8 mouse cellular contexts compared by ENCODE assay signal in the genomic region with DNA sequence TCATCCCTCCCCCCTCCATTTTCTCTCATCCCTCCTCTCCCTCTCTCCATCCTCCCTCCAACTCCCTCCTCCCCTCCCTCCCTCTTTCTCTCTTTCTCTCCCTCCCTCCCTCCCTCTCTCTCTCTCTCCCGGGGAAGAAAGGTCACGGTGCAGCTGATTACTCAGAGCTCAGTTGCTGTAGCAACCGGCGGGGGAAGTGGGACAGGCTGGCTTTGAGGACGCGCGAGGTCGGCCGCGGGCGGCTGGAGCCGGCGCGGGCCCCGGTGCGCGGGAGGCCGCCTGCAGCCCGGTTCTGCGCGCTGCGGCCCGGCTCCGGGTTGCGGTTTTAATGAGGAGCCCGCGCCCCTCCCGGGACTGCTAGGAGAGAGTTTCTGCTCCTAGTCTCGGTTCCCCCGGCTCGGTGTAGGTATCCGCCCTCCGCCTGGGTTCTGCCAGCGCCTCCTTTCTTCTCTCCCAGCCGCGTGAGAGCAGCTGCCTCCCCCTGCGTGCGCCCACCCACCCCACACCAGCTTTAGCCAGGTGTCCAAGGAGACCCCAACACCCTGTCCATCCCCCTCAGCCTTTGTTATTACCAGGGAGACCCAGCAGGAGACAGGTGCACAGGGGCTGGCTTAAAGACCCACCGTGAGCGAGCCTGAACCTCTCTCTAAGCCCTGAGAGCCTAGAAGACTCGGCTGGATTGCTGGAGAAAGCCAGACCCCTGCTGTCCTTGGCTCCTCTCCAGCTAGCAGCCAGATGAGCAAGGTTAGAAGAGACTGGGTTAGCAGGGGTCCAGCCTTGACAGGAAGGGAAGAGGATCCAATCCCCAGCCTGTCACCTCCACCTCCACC.
DNase-seq lines count a peak whose midpoint lies in the region; ATAC-seq and TF ChIP-seq lines count a peak whose summit lies in the region.

No protein-coding gene starts in this region.

- under 1% methylated on average over 41 of the region's 41 CpGs for WGBS in forebrain, embryonic 11.5 days
- under 1% methylated on average over 41 of the region's 41 CpGs for WGBS in heart, embryonic 16.5 days
- WGBS in neural tube, embryonic 14.5 days: under 1% methylated on average over 41 of the region's 41 CpGs

- peaks cover 27% of the 10 kb centered on the region for H3K4me1 ChIP-seq in forebrain, embryonic 11.5 days (replicated peaks; ENCODE audit: control insufficient read depth, insufficient read depth, low read length)
- H3K4me1 ChIP-seq in heart, embryonic 16.5 days (ENCODE audit: control insufficient read depth, insufficient read depth, low read length): peaks cover 40% of the 10 kb centered on the region
- peaks cover 45% of the 10 kb centered on the region for H3K4me1 ChIP-seq in neural tube, embryonic 14.5 days (ENCODE audit: control insufficient read depth, insufficient read depth, low read length)
- H3K4me1 ChIP-seq in testis, adult 2 months (ENCODE audit: control insufficient read depth, insufficient read depth, low read length): peaks cover 10% of the 10 kb centered on the region

- no peak for TF ChIP-seq CTCF in testis, adult 2 months (IDR thresholded peaks at IDR 0.05; ENCODE audit: control insufficient read depth, insufficient read depth, insufficient replicate concordance, low read depth, low read length)

- no peaks in the 10 kb centered on the region for H3K27me3 ChIP-seq in forebrain, embryonic 11.5 days (ENCODE audit: control insufficient read depth, insufficient read depth, low read length)
- H3K27me3 ChIP-seq in heart, embryonic 16.5 days (ENCODE audit: control insufficient read depth, insufficient read depth, low read length): no peaks in the 10 kb centered on the region
- no peaks in the 10 kb centered on the region for H3K27me3 ChIP-seq in neural tube, embryonic 14.5 days (ENCODE audit: control insufficient read depth, insufficient read depth, low read length)
- H3K27me3 ChIP-seq in testis, adult 2 months (ENCODE audit: control insufficient read depth, insufficient read depth, low read length): no peaks in the 10 kb centered on the region

- ATAC-seq in forebrain, embryonic 11.5 days (replicated peaks; ENCODE audit: low FRiP score): peak; percentile 85
- peak; percentile 71 for ATAC-seq in heart, embryonic 16.5 days (replicated peaks; ENCODE audit: extremely low read depth, insufficient read depth, low FRiP score)
- peak; percentile 86 for ATAC-seq in neural tube, embryonic 14.5 days (ENCODE audit: low read depth)

- TF ChIP-seq POLR2A in testis, adult 2 months (IDR thresholded peaks at IDR 0.05; ENCODE audit: control insufficient read depth, low read depth, low read length): peak; percentile 14; the same call in 1 of the 2 replicates

- peak overlapping the region; percentile 67 for H3K4me2 ChIP-seq in forebrain, embryonic 11.5 days (ENCODE audit: low read depth, low read length, severe bottlenecking)
- H3K4me2 ChIP-seq in heart, embryonic 16.5 days (ENCODE audit: low read depth, low read length): peak overlapping the region; percentile 79
- H3K4me2 ChIP-seq in neural tube, embryonic 14.5 days (ENCODE audit: low read depth, low read length): peak overlapping the region; percentile 64

- no peaks in the 10 kb centered on the region for H3K9me3 ChIP-seq in forebrain, embryonic 11.5 days (ENCODE audit: control insufficient read depth, low read length)
- H3K9me3 ChIP-seq in heart, embryonic 16.5 days (replicated peaks; ENCODE audit: control insufficient read depth, low read length): no peaks in the 10 kb centered on the region
- no peaks in the 10 kb centered on the region for H3K9me3 ChIP-seq in neural tube, embryonic 14.5 days (ENCODE audit: control insufficient read depth, low read length)

- H3K4me3 ChIP-seq in forebrain, embryonic 11.5 days (ENCODE audit: low read depth, low read length): peak overlapping the region; percentile 31
- peak overlapping the region; percentile 56 for H3K4me3 ChIP-seq in heart, embryonic 16.5 days (ENCODE audit: low read length)
- H3K4me3 ChIP-seq in neural tube, embryonic 14.5 days (ENCODE audit: low read depth, low read length): peak overlapping the region; percentile 24
- peak overlapping the region; percentile 78 for H3K4me3 ChIP-seq in testis, adult 2 months (ENCODE audit: control insufficient read depth, low read depth, low read length)

- DNase-seq in 416B (ENCODE audit: low read depth): peak; percentile 82
- DNase-seq in adrenal gland, postnatal 4 days (ENCODE audit: low spot score in 2 of 2): peak; percentile 65 to 74
- DNase-seq in forebrain, embryonic 11.5 days (ENCODE audit: low spot score): peak; percentile 90
- peak; percentile 90 to 96 for DNase-seq in kidney, postnatal 25 days
- DNase-seq in lung, adult 18-20 months: peak; percentile 85 to 87

- no peaks in the 10 kb centered on the region for H3K36me3 ChIP-seq in forebrain, embryonic 11.5 days (ENCODE audit: control insufficient read depth, insufficient read depth, low read length)
- no peaks in the 10 kb centered on the region for H3K36me3 ChIP-seq in heart, embryonic 16.5 days (ENCODE audit: control insufficient read depth, insufficient read depth)
- no peaks in the 10 kb centered on the region for H3K36me3 ChIP-seq in neural tube, embryonic 14.5 days (ENCODE audit: control insufficient read depth, insufficient read depth, low read length)
- H3K36me3 ChIP-seq in testis, adult 2 months (ENCODE audit: control insufficient read depth, insufficient read depth, low read length): no peaks in the 10 kb centered on the region

- H3K27ac ChIP-seq in forebrain, embryonic 11.5 days (ENCODE audit: low read depth, low read length): peak overlapping the region; percentile 100
- peak overlapping the region; percentile 91 for H3K27ac ChIP-seq in heart, embryonic 16.5 days (ENCODE audit: low read length)
- peak overlapping the region; percentile 100 for H3K27ac ChIP-seq in neural tube, embryonic 14.5 days (ENCODE audit: low read depth, low read length)
- H3K27ac ChIP-seq in testis, adult 2 months (ENCODE audit: control insufficient read depth, insufficient read depth, low read depth, low read length): peak overlapping the region; percentile 69

- peak overlapping the region; percentile 80 for H3K9ac ChIP-seq in forebrain, embryonic 11.5 days (ENCODE audit: low read length)
- peak overlapping the region; percentile 69 for H3K9ac ChIP-seq in heart, embryonic 16.5 days (ENCODE audit: low read length)
- peak overlapping the region; percentile 71 for H3K9ac ChIP-seq in neural tube, embryonic 14.5 days (replicated peaks; ENCODE audit: low read depth, low read length)

Comparison
In these comparisons a context has a peak if more than half of its experiments do, and no peak if none do; other contexts are left out.
1. Peak in every context shown above with its lines: DNase-seq, ATAC-seq, H3K4me3 ChIP-seq and H3K27ac ChIP-seq.
2. H3K4me3 ChIP-seq: peak in every context shown above with its lines; median percentile 78 in testis, adult 2 months; 56 in heart, embryonic 16.5 days; 31 in forebrain, embryonic 11.5 days; 24 in neural tube, embryonic 14.5 days.